Mouse (Mus musculus): ENCODE measurements around the gene Kif24.

The Kif24 gene

GRCm38 (mm10) chr4:41464345-41465286, at the start of gene Kif24, which contains the start of gene Nudt2:
TSS of gene Kif24 (minus strand) at chr4:41464887.
TSS of gene Nudt2 (plus strand) at chr4:41465151.
- DNase-seq (ENCODE audit: low read depth, low spot score), result peak; percentile 99

- peak; percentile 43 for DNase-seq (ENCODE audit: low read depth, low spot score)
Measured at GRCm38 (mm10) chr4:41513714-41514113, 49.0 kb upstream of the Kif24 start.

- no peak for DNase-seq (ENCODE audit: low read depth, low spot score)
Measured at GRCm38 (mm10) chr4:41513309-41513708, 48.6 kb upstream of the Kif24 start.

GRCm38 (mm10) chr4:41507998-41508397, 43.3 kb upstream of the Kif24 start:
- DNase-seq (ENCODE audit: low read depth, low spot score), result no peak

GRCm38 (mm10) chr4:41507326-41507924, 42.7 kb upstream of the Kif24 start:
- DNase-seq (ENCODE audit: low read depth, low spot score), result peak; percentile 40

GRCm38 (mm10) chr4:41506906-41507305, 42.2 kb upstream of the Kif24 start:
- peak; percentile 79 for DNase-seq (ENCODE audit: low read depth, low spot score)

GRCm38 (mm10) chr4:41506156-41506555, 41.5 kb upstream of the Kif24 start:
- DNase-seq (ENCODE audit: low read depth, low spot score), result peak; percentile 39

GRCm38 (mm10) chr4:41505131-41505551, 40.5 kb upstream of the Kif24 start:
- no peak for DNase-seq (ENCODE audit: low read depth, low spot score)

- no peak for DNase-seq (ENCODE audit: low read depth, low spot score)
Measured at GRCm38 (mm10) chr4:41504325-41504724, 39.6 kb upstream of the Kif24 start.

GRCm38 (mm10) chr4:41502986-41503412, 38.3 kb upstream of the Kif24 start, which contains the start of gene AI464131:
TSS of gene AI464131 (minus strand) at chr4:41503076.
- DNase-seq (ENCODE audit: low read depth, low spot score), result peak; percentile 91

- no peak for DNase-seq (ENCODE audit: low read depth, low spot score)
Measured at GRCm38 (mm10) chr4:41502171-41502940, 37.7 kb upstream of the Kif24 start.

GRCm38 (mm10) chr4:41500787-41501186, 36.1 kb upstream of the Kif24 start:
- DNase-seq (ENCODE audit: low read depth, low spot score), result no peak

- no peak for DNase-seq (ENCODE audit: low read depth, low spot score)
Measured at GRCm38 (mm10) chr4:41499619-41500018, 34.9 kb upstream of the Kif24 start.

- no peak for DNase-seq (ENCODE audit: low read depth, low spot score)
Measured at GRCm38 (mm10) chr4:41498921-41499391, 34.3 kb upstream of the Kif24 start.

GRCm38 (mm10) chr4:41497995-41498845, 33.5 kb upstream of the Kif24 start:
- no peak for DNase-seq (ENCODE audit: low read depth, low spot score)

- DNase-seq (ENCODE audit: low read depth, low spot score), result no peak
Measured at GRCm38 (mm10) chr4:41497579-41497978, 32.9 kb upstream of the Kif24 start.

GRCm38 (mm10) chr4:41497046-41497445, 32.4 kb upstream of the Kif24 start:
- no peak for DNase-seq (ENCODE audit: low read depth, low spot score)

GRCm38 (mm10) chr4:41495850-41496249, 31.2 kb upstream of the Kif24 start:
- DNase-seq (ENCODE audit: low read depth, low spot score), result no peak

GRCm38 (mm10) chr4:41495076-41495475, 30.4 kb upstream of the Kif24 start:
- DNase-seq (ENCODE audit: low read depth, low spot score), result no peak

GRCm38 (mm10) chr4:41494378-41494777, 29.7 kb upstream of the Kif24 start:
- DNase-seq (ENCODE audit: low read depth, low spot score), result no peak

Measured in forelimb bud, embryonic 11.5 days (tissue).